Mouse (Mus musculus) hindbrain, embryonic 14.5 days (tissue): ENCODE measurements around the gene Mrps27. TPM values are rescaled to one million over a fixed set of nuclear protein-coding genes. Genes with fewer than 3 reads are reported as not detected.
A peak's percentile ranks its signal among the peaks of the same experiment; 100 is the strongest.

Source experiments
- ATAC-seq: fragments of 200-750 bp; cut with Nextera tagmentation; 2 replicates; pipeline ENCODE4 v1.8.0; 2017; ENCODE audit warnings: moderate number of reproducible peaks, mild to moderate bottlenecking, moderate TSS enrichment, moderate library complexity; ENCODE audit not compliant: low FRiP score
- DNase-seq: peaks from one replicate; pipeline ENCODE4 v3.0.0-alpha.2; 2015; ENCODE audit warnings: low spot score
- H3K27ac ChIP-seq: fragments of 300-500 bp; sonication (generic); 2 replicates; pipeline ENCODE4 v1.5.1; 2014; ENCODE audit warnings: mild to moderate bottlenecking, moderate library complexity
- H3K27me3 ChIP-seq: fragments of 300-500 bp; sonication (generic); 2 replicates; pipeline ENCODE4 v1.6.1; 2014; ENCODE audit warnings: mild to moderate bottlenecking, low read length, mixed read lengths; ENCODE audit not compliant: control insufficient read depth, insufficient read depth
- H3K36me3 ChIP-seq: fragments of 300-500 bp; sonication (generic); replicated peaks from 2 replicates; pipeline ENCODE4 v1.6.1; 2014; ENCODE audit not compliant: control insufficient read depth, insufficient read depth
- H3K4me1 ChIP-seq: fragments of 300-500 bp; sonication (generic); replicated peaks from 2 replicates; pipeline ENCODE4 v1.6.1; 2014; ENCODE audit warnings: antibody characterized with exemption, low read length, mixed read lengths; ENCODE audit not compliant: control insufficient read depth, insufficient read depth
- H3K4me2 ChIP-seq: fragments of 300-500 bp; sonication (generic); replicated peaks from 2 replicates; pipeline ENCODE4 v1.6.1; 2014; ENCODE audit warnings: mild to moderate bottlenecking, moderate library complexity
- H3K4me3 ChIP-seq: fragments of 300-500 bp; sonication (generic); replicated peaks from 2 replicates; pipeline ENCODE4 v1.5.1; 2014; ENCODE audit warnings: mild to moderate bottlenecking, low read length
- H3K9ac ChIP-seq: fragments of 300-500 bp; sonication (generic); 2 replicates; pipeline ENCODE4 v1.6.1; 2014
- H3K9me3 ChIP-seq: fragments of 300-500 bp; sonication (generic); 2 replicates; pipeline ENCODE4 v1.6.1; 2016; ENCODE audit warnings: low read length; ENCODE audit not compliant: control insufficient read depth
- WGBS: fragments of 180-500 bp; shearing (Covaris S2); extraction: QIAGEN DNeasy Blood & Tissue Kit; methylation state at CpG from one replicate; pipeline ENCODE4 v1.1.7; 2014; 5-methylcytosine and 5-hydroxymethylcytosine counted together
- polyA plus RNA-seq: library from polyadenylated mRNA; unstranded; fragments of >200 nt; fragmentation: Nextera tagmentation; extraction: Ambion mirVana; gene quantifications from 2 replicates; pipeline ENCODE4 v1.2.1, GENCODE M21; 2014

The Mrps27 gene
- polyA plus RNA-seq, 1 experiment from 2014 or later = 40.0 TPM

- no peak for ATAC-seq
- Histone ChIP-seq H3K36me3 (no peaks in the 10 kb centered on the region), H3K9me3 (no peaks in the 10 kb centered on the region), H3K27me3 (no peaks in the 10 kb centered on the region), H3K4me3 (no peak overlapping the region), H3K4me2 (0 out of 2 replicates have a peak overlapping the region, but pooled peaks have one; percentile 39), H3K9ac (no peak overlapping the region), H3K27ac (peak overlapping the region; percentile 53; the same call in 1 of the 2 replicates), H3K4me1 (peaks cover 73% of the 10 kb centered on the region)
- 25% methylated on average over 4 of the region's 4 CpGs for WGBS
- DNase-seq = no peak
Observed at GRCm38 (mm10) chr13:99448278-99448677, 103.7 kb downstream of the Mrps27 start.

GRCm38 (mm10) chr13:99449547-99449946 is 105.0 kb downstream of the Mrps27 start:
- 78% methylated on average over 4 of the region's 4 CpGs for WGBS
- peaks cover 65% of the 10 kb centered on the region for H3K4me1 ChIP-seq
- DNase-seq = no peak
- no peak for ATAC-seq
- H3K27me3 ChIP-seq = no peaks in the 10 kb centered on the region
- H3K4me2 ChIP-seq = no peak overlapping the region
- H3K36me3 ChIP-seq = 0 out of 2 replicates have a peak, but pooled peaks cover 4% of the 10 kb centered on the region
- H3K27ac ChIP-seq = no peak overlapping the region
- no peak overlapping the region for H3K4me3 ChIP-seq
- H3K9ac ChIP-seq = no peak overlapping the region
- no peaks in the 10 kb centered on the region for H3K9me3 ChIP-seq

GRCm38 (mm10) chr13:99450766-99451165 is 106.2 kb downstream of the Mrps27 start:
- 58% methylated on average over 7 of the region's 7 CpGs for WGBS
- Histone ChIP-seq H3K27me3 (no peaks in the 10 kb centered on the region), H3K9me3 (no peaks in the 10 kb centered on the region), H3K9ac (no peak overlapping the region), H3K4me1 (peaks cover 59% of the 10 kb centered on the region), H3K4me2 (no peak overlapping the region), H3K4me3 (no peak overlapping the region), H3K36me3 (0 out of 2 replicates have a peak, but pooled peaks cover 7% of the 10 kb centered on the region), H3K27ac (no peak overlapping the region)
- DNase-seq (no peak), ATAC-seq (no peak)

DNA sequence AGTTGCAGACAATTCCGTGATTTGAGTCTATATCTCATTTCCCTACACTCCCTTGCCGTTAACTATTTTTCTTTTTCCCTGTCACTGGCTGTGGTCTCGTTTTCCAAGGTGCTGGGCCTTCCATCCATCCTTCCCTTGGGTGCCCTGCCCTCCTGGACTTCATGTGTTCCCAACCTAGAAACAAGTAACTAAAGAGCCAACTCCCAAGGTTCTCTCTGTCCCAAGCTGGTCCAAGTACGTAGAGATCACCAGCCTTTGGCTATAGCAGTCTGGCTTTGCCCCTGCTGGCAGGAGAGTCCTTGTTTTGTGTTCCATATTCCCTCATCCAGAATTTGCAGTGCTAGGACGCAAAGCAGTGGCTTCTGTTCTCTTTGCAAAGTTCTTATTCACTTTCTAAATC is 106.7 kb downstream of the Mrps27 start:
- Histone ChIP-seq H3K27me3 (no peaks in the 10 kb centered on the region), H3K36me3 (peaks cover 11% of the 10 kb centered on the region; the same call in 1 of the 2 replicates), H3K27ac (no peak overlapping the region), H3K9me3 (no peaks in the 10 kb centered on the region), H3K4me1 (peaks cover 59% of the 10 kb centered on the region), H3K4me3 (no peak overlapping the region), H3K9ac (no peak overlapping the region), H3K4me2 (no peak overlapping the region)
- WGBS = 70% methylated on average over 5 of the region's 5 CpGs
- DNase-seq = no peak
- no peak for ATAC-seq

DNA sequence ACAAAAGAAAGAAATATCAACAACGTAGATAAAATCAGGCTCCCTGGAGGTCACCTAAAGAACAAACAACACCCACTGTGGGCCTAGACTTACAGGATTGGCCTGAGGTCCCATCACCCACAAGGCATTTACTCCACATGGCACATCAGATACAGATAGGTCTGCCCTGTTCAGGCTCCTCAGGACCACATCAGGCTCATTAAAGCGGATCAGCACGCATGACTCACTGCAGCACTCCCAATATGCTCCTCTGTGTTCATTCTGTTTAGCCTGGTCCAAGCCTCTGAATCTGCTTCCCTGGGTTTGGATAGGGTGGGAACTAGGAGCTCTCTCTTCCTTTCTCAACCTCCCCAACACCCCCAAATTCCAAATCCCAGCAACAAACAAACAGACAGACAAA is 107.9 kb downstream of the Mrps27 start:
- DNase-seq (no peak), ATAC-seq (no peak)
- H3K9me3 ChIP-seq = no peaks in the 10 kb centered on the region
- peaks cover 21% of the 10 kb centered on the region for H3K36me3 ChIP-seq
- 84% methylated on average over 3 of the region's 3 CpGs for WGBS
- H3K4me1 ChIP-seq = peaks cover 49% of the 10 kb centered on the region
- H3K27me3 ChIP-seq = no peaks in the 10 kb centered on the region
- H3K9ac ChIP-seq = no peak overlapping the region
- no peak overlapping the region for H3K27ac ChIP-seq
- no peak overlapping the region for H3K4me2 ChIP-seq
- H3K4me3 ChIP-seq = no peak overlapping the region

DNA sequence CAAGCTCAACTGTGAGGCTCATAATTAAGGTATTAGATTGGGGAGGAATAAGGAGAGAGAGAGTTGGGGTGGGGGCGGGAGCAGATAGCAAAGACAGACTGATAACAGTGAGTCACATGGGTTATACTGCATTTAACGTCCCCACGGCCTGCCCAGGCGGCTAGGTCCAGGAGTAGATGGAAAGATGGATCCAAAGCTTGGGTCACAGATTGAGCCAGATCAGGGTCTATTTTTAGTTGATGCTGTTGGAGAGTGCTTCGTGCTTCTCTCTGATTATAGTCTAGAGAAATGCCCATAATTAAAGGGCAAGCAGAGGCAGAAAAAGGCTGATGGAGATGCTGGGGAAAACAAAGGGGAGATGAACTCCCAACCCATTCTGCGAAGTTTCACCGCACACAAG is 110.4 kb downstream of the Mrps27 start:
- peaks cover 24% of the 10 kb centered on the region for H3K36me3 ChIP-seq
- no peak for ATAC-seq
- H3K27me3 ChIP-seq = no peaks in the 10 kb centered on the region
- no peaks in the 10 kb centered on the region for H3K9me3 ChIP-seq
- no peak overlapping the region for H3K9ac ChIP-seq
- no peak overlapping the region for H3K4me3 ChIP-seq
- no peak for DNase-seq
- no peak overlapping the region for H3K4me2 ChIP-seq
- WGBS = 80% methylated on average over 7 of the region's 7 CpGs
- H3K4me1 ChIP-seq = peaks cover 37% of the 10 kb centered on the region
- no peak overlapping the region for H3K27ac ChIP-seq

DNA sequence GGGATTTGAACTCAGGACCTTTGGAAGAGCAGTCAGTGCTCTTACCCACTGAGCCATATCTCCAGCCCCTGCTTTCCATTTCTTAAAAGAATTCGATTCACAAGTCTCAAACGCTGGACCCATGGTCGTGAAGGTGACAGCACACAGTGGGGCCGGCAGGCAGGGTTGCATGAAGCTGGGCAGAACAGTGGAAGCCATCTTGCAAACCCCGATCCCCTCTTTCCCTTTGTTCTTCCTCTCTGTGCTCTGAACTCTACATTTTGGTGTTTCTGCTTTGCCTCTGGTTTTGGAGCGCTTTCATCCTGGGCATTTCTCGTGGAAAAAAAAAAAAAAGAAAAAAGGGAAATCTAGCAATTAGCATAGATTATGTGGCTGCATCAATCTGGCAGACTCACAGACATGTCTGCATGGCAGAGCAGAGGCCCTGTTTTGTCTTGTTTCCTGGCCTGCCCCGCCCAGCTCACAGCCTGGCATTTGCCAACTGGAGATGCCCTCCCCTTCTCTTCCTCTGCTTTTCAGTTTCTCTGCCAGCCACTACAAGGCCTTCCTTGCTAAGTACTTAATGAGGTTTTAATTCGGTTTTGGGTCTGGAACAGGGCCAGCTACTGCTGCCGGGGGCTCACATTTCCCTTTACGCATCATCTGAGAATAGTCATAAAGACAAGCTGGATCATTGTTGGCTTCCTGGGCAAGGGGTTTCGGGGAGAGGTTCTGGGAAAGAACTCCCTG is 114.2 kb downstream of the Mrps27 start:
- 60% methylated on average over 12 of the region's 12 CpGs for WGBS
- Histone ChIP-seq H3K36me3 (peaks cover 43% of the 10 kb centered on the region), H3K27me3 (no peaks in the 10 kb centered on the region), H3K9me3 (no peaks in the 10 kb centered on the region), H3K4me1 (peaks cover 28% of the 10 kb centered on the region), H3K27ac (peak overlapping the region; percentile 78), H3K4me2 (no peak overlapping the region), H3K9ac (no peak overlapping the region), H3K4me3 (no peak overlapping the region)
- DNase-seq (peak; percentile 81), ATAC-seq (peak; percentile 89)

DNA sequence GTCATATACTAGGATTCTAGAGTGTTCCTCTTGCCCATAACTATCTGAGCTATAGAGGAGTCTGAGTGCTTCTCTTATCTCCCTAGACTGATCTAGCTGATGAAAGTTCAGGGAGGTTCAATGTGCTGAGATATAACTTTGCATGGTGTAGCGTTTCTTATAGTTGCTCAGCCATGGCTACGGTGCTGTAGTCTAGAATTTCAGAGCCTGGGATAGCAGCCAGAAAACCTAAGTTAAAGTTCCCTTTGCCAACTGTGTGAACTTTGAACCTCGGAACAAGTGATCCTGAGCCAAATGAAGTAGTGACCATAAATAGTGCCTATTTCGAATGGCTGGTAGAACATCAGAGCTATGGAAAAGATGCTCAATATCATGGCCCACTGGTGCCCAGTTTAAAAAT is 115.0 kb downstream of the Mrps27 start:
- no peak overlapping the region for H3K4me3 ChIP-seq
- no peak for DNase-seq
- H3K9ac ChIP-seq = no peak overlapping the region
- H3K27ac ChIP-seq = peak overlapping the region; percentile 78
- no peak overlapping the region for H3K4me2 ChIP-seq
- no peaks in the 10 kb centered on the region for H3K27me3 ChIP-seq
- H3K36me3 ChIP-seq = peaks cover 40% of the 10 kb centered on the region
- peaks cover 28% of the 10 kb centered on the region for H3K4me1 ChIP-seq
- no peak for ATAC-seq
- H3K9me3 ChIP-seq = no peaks in the 10 kb centered on the region
- 77% methylated on average over 4 of the region's 4 CpGs for WGBS

- 95% methylated on average over 4 of the region's 4 CpGs for WGBS
- DNase-seq (no peak), ATAC-seq (no peak)
- Histone ChIP-seq H3K4me1 (peaks cover 20% of the 10 kb centered on the region), H3K9me3 (no peaks in the 10 kb centered on the region), H3K27me3 (no peaks in the 10 kb centered on the region), H3K9ac (no peak overlapping the region), H3K36me3 (peaks cover 29% of the 10 kb centered on the region), H3K27ac (no peak overlapping the region), H3K4me2 (no peak overlapping the region), H3K4me3 (no peak overlapping the region)
Observed at GRCm38 (mm10) chr13:99461886-99462285, 117.3 kb downstream of the Mrps27 start.
